Mouse (Mus musculus): ENCODE measurements around the gene 1500009L16Rik.

Gene 1500009L16Rik

DNA sequence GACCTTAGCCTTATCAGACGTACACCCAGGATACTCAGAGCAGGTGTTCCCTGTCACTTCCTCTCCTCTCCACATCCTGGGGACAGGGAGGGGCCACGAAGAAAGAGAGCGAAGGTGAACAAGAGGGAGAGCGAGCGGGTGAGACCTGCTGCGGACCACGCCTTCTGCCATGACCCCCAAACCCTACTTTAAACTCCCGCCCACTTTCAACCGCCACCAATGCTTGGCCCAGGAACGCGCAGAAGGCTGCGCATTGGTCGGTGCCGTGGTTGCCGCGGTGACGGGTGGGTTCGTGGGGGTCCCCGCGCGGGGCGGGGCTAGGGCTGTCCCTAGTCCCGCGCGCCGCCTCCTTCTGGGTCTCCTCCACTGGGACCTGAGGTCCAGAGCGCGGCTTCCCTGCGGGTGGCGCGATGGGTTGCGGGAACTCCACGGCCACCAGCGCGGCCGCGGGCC is at the start of gene 1500009L16Rik:
TSS of gene 1500009L16Rik (plus strand) at position 287 of the 453 bp plus-strand sequence.
- DNase-seq (ENCODE audit: low spot score in 2 of 2) = peak in 1 of 2 experiments; percentile 31

DNA sequence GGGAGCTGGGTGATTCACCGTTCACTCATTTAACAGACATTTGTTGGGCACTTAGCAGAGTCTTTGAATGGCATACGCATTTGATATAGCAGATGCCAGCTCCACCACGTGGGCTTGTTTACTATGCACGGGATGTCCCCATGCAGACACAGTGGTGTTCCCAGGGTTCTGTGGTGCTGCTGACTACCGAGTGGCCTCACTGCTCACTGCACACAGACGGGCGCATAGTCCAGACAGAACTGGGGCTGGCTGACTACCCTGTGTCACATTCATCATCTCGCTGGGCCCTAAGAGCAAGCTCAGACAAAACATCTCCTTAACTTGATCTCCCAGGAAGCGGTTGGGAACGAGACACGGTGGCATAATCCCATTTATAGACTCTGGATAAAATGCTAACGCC is 41.3 kb upstream of the 1500009L16Rik start:
- DNase-seq (ENCODE audit: low spot score in 2 of 2) = no peak

- no peak for DNase-seq (ENCODE audit: low spot score in 2 of 2)
These were observed 34.5 kb upstream of the 1500009L16Rik start for GRCm38 (mm10) chr10:83688215-83688614.

- DNase-seq (ENCODE audit: low spot score in 2 of 2) = no peak
These were observed 30.3 kb upstream of the 1500009L16Rik start for GRCm38 (mm10) chr10:83692175-83692895.

- no peak for DNase-seq (ENCODE audit: low spot score in 2 of 2)
These were observed 26.4 kb upstream of the 1500009L16Rik start for GRCm38 (mm10) chr10:83696226-83696625.

GRCm38 (mm10) chr10:83706628-83707027 is 16.0 kb upstream of the 1500009L16Rik start:
- DNase-seq (ENCODE audit: low spot score in 2 of 2) = no peak

GRCm38 (mm10) chr10:83709920-83710319 is 12.7 kb upstream of the 1500009L16Rik start:
- DNase-seq (ENCODE audit: low spot score in 2 of 2) = no peak

- DNase-seq (ENCODE audit: low spot score in 2 of 2) = no peak
These were observed 10.9 kb upstream of the 1500009L16Rik start for GRCm38 (mm10) chr10:83711769-83712168.

DNA sequence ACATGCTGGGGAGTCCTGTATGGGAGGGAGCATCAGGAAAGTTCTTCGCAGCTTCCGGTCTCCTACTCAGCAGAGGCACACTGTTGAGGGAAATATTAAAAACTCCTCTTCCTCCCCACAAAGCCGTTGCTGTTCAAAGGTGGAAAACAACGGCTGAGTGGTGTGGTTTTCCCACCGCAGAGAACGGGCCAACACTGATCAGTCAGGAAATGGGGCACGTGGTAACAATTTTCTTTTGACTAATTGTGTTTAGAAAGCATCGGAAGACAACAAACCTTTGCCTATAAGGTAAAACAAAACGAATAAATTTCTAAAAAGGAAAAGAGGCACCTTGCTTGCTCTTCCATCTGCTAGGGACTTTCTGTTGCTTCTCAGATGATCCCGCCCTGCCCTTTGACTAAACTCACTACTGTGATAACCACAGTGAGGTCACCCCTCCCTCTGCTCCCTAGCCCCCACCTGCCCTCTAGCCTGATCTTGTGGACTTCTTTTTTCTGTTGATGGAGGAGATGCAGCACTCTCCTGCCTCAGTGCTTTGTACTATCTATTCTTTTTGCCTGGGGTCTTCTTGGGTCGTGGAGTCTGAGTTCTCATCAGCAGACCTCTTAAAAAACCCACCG is 3.7 kb upstream of the 1500009L16Rik start:
- no peak for DNase-seq (ENCODE audit: low spot score in 2 of 2)

DNA sequence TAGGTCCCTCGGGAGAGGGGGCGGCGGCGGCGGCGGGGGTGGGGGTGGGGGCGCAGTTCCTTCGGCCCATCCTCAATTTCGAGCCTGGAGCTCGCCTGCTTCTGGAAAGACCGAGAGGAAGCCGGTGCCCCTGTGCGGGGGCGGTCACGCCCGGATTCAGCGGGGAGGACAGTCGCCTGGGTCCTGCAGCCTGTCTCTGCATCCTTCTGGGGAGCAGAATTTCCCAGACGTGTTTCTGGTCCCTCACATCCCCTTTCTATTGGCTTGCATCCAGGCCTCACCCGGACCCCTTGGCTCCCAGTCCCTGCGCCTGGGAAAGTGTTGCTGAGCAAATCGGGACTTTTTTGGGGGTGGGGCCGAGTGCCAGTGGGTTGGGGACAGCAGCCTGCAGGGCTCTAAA is 390 bp downstream of the 1500009L16Rik start:
- DNase-seq (ENCODE audit: low spot score in 2 of 2) = no peak

DNA sequence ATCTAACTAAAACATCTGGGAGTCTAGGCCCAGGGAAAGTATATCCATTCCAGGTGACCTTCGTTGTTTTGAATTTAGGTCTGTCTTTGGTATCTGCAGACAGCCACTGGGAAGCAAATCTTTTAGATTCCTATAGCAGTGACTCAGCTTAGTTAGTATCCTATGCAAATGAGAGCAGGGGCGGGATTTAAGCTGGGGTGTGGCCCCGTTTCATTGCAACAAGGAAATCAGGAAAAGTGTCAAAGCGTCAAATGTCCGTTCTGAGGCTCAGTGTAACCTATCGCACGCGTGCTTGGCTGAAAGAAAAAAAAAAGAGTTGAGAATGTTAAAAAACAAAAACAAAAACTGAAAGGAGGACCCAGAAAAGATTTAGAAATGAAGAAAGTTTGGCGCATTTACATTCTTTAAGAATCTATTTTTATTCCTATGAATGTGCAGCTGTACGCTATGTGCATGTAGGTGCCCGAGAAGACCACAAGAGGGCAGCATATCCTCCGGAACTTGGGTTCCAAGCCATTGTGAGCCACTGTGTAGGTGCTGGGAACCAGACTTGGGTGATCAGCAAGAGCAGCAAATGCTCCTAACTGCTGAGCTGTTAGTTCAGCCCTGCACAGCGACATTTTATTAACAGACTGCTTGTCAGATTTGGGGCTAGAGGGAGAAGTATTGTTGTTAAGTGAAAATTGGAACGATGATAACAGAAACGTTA is 1.8 kb downstream of the 1500009L16Rik start:
- no peak for DNase-seq (ENCODE audit: low spot score in 2 of 2)

GRCm38 (mm10) chr10:83726164-83726563 is 3.5 kb downstream of the 1500009L16Rik start:
- no peak for DNase-seq (ENCODE audit: low spot score in 2 of 2)

- no peak for DNase-seq (ENCODE audit: low spot score in 2 of 2)
These were observed 5.2 kb downstream of the 1500009L16Rik start for GRCm38 (mm10) chr10:83727846-83728245.

- no peak for DNase-seq (ENCODE audit: low spot score in 2 of 2)
These were observed 5.9 kb downstream of the 1500009L16Rik start for GRCm38 (mm10) chr10:83728529-83728928.

DNA sequence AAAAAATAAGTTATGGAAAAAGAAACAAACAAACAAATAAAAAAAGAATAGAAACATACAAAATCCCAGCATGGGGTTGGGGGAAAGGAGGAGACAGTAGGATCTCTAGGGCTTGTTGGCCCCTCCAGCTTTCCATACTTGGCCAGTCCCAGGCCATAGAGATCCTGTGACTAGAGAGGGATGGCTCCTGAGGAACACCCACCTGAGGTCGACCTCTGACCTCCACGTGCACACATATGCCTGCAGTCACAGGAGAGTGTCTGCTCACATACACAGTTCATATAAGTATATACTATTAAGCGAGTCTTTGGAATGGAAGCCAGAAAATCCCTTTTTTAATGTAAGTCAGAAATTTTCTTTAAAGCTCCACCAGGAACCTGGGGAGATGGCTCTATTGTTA is 6.4 kb downstream of the 1500009L16Rik start:
- no peak for DNase-seq (ENCODE audit: low spot score in 2 of 2)

- peak; percentile 78 to 90 for DNase-seq (ENCODE audit: low spot score in 2 of 2)
These were observed 6.8 kb downstream of the 1500009L16Rik start for GRCm38 (mm10) chr10:83729492-83729891.

DNA sequence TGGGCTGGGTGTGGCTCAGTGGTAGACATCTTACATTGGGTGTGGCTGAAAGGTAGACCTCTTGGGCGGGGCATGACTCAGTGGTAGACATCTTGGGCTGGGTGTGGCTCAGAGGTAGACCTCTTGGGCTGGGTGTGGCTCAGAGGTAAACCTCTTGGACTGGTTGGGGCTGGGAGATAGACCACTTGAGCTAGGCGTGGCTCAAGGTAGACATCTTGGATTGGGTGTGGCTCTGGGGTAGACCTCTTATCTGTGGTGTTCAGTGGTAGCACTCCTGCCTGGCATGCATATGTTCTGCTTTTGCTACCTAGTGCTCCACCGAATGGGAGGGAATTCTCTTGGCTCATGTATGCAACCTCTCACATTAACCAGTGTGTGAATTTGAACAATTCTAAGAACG is 11.1 kb downstream of the 1500009L16Rik start:
- DNase-seq (ENCODE audit: low spot score in 2 of 2) = no peak

DNA sequence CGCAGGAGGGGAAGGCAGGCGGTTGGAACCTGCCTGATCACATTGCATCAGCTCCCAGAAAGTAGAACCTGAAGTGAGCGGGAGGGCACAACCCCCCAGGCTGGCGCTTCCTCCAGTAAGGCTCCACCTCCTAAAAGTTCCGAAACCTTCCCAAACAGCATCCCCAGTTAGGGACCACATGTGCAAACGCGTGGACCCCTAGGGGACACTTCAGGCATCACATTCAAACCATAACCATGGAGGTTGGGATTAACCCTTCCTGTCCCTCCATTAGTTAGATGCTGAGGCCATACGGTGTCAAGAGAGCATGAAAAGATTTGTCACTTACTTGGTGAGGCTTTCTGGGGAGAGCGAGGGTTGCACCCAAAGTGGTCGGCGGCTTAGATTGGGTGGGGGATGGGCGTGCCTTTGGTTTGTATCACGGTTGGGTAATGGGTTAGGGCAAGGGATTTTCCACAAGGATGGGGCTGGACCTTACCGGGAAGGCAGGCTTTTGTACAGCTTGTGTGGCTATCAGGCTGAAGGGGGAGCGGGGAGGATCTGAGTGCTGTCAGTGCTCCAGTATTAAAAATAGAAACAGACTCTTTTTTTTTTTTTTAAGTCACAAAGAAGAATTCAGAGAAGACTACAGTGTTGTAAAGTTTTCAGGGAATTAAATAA is 16.5 kb downstream of the 1500009L16Rik start:
- no peak for DNase-seq (ENCODE audit: low spot score in 2 of 2)

GRCm38 (mm10) chr10:83744656-83745055 is 22.0 kb downstream of the 1500009L16Rik start:
- DNase-seq (ENCODE audit: low spot score in 2 of 2) = no peak

DNA sequence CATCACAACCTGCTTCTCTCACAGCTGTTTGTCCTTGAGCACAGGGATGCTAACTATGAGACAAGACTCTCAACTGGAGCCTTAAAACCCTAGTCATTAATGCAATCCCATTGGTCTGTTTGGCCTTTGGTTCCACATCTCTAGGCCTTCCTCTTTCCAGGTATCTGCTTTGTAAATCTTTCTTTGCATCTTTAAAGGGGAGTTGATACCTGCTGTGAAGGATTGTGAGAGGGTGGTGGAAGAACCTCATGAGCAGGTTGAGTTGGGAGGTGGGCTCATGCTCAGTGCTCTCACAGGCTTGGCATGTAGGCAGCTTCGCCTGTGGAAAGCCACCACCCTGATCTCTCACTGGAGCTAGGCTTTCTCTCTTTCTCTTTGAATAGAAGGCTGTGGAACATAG is 30.4 kb downstream of the 1500009L16Rik start:
- no peak for DNase-seq (ENCODE audit: low spot score in 2 of 2)

DNA sequence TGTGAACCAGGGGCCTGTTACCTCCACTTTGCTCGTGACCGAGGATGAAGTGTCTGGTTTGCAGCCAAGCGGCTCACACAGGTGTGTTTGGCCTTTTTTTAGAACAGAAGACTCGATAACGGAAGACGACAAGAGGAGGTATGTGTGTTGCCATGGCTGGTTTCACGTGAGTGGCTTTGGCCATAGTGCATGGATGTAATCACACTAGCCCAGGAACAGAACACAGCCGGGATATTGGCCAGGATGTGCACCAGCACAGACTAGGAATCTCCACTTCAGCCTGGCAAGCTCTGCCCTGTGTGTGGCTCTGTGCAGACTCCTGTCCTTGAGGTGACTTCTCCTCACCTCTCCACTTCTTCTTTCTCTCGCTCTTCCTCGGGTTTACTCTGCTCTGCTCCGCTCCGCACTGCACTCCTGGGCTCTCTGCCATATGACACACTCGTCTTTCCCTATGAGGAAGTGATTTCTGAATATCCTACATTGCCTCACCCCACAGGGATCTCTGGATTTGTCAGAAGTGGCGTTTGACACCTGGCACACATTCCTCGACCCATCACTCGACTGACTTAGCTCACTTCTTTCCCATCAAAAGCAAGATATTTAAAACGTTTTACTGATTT is 34.8 kb downstream of the 1500009L16Rik start:
- DNase-seq (ENCODE audit: low spot score in 2 of 2) = no peak

GRCm38 (mm10) chr10:83758732-83759131 is 36.1 kb downstream of the 1500009L16Rik start:
- DNase-seq (ENCODE audit: low spot score in 2 of 2) = no peak

Measured in spleen, postnatal 10 days (tissue).